Mouse (Mus musculus): ENCODE data around the gene Mief1.

GRCm38 (mm10) chr15:80263610-80264575 lies 30.1 kb downstream of the Mief1 start, which contains the start of gene Rps19bp1:
- TF ChIP-seq GATA1 (IDR thresholded peaks at IDR 0.05; ENCODE audit: low read length) (no peak), TAL1 (IDR thresholded peaks at IDR 0.05; ENCODE audit: low read length) (no peak)

Data from erythroblast, embryonic 14.5 days (primary cell).